Mouse (Mus musculus): ENCODE results near the gene Urah.

DNA sequence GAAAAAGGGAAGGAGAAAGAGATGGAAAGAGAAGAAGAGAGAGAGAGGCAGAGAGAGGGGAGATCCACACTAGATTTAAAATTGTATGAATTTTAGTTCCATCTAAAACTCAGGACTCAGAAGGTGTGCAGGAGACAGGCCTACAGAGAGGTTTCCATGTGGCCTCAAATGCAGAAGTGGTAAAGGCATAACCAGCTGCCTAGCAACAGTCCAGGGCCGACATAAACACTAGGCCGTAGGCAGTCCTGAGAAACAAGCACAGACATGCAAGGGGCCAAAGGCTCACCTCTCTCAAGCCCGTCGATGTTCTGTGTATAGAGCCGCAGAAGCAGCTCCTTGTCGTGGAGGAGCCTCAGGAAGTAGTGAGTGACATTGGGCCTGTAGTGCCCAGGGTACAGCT, 42.5 kb downstream of the Urah start:
- no peak for TF ChIP-seq POLR2A (IDR thresholded peaks at IDR 0.05; ENCODE audit: borderline replicate concordance, insufficient read depth, low read length)
- TF ChIP-seq CTCF (IDR thresholded peaks at IDR 0.05; ENCODE audit: borderline replicate concordance, insufficient read depth, low read depth, low read length) = no peak
